Mouse (Mus musculus) right cerebral cortex, postnatal 36 days (tissue): Measurements from ENCODE around the gene Mrln.
A peak's percentile ranks its signal among the peaks of the same experiment; 100 is the strongest.

Experiments
- DNase-seq, 2 experiments: peaks; one replicate each; pipeline ENCODE4 v3.0.0; 2022; ENCODE audit warnings: low spot score in 2 of 2, mixed read lengths in 1 of 2

Mrln gene

GRCm38 (mm10) chr10:70254666-70255065, 50.2 kb downstream of the Mrln start:
- DNase-seq: no peak

DNA sequence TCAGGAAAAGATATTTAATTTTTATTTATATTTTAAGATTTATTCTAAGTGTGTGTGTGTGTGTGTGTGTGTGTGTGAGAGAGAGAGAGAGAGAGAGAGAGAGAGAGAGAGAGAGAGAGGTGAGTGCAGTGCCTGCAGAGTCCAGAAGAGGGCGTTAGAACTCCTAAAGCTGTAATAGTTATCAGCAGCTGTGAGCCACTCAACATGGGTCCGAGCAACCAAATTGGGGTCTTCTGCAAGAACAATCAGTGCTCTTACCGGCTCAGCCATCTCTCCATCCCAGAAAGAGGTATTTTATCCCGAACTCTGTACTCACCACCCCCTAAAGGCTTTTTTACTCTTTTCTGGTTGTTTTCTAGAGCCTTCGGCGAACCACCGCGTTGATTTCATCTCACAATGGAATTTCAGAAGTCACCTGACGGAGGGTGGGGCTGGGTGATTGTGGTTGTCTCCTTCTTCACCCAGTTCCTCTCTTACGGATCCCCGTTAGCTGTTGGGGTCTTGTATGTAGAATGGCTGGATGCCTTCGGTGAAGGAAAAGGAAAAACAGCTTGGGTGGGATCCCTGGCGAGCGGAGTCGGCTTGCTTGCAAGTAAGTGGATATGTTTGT, 51.2 kb downstream of the Mrln start:
- no peak for DNase-seq

DNA sequence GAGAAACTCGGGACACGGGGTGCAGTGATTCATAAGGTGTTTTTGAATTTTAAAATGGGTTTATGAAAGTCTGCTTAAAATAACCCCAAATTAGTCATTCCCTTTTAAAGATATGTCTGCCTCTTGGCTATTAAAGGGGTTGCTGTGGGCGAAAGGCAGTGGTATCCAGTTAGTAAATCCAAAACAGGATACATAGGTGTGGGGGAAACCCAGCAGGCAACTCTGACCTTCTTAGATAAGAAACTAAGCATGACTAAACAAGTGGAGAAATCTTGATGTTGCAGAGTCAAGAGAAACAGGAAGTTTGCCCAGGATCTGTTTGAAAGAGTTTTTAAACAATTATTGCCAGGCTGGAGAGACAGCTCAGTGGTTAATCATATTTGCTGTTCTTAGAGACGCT, 52.6 kb downstream of the Mrln start:
- DNase-seq: no peak

DNA sequence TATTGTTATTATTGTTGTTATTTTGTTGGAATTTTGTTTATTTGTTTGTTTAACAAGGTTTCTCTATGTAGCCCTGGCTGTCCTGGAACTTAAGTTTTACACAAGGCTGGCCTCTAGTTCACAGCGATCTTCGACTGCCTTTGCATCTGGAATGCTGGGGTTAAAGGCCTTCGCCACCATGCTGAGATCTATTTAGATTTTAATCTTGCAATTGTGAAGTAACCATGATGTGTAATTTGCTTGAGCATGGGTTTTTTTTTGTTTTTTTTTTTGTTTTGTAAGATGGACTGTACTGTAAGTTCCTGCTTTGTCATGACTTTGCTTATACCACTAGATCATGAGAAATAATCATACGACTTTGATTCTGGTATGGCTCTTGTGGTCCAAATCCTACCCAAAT, 56.4 kb downstream of the Mrln start:
- DNase-seq: no peak

- no peak for DNase-seq
These were observed 57.6 kb downstream of the Mrln start for GRCm38 (mm10) chr10:70262051-70262450.

DNA sequence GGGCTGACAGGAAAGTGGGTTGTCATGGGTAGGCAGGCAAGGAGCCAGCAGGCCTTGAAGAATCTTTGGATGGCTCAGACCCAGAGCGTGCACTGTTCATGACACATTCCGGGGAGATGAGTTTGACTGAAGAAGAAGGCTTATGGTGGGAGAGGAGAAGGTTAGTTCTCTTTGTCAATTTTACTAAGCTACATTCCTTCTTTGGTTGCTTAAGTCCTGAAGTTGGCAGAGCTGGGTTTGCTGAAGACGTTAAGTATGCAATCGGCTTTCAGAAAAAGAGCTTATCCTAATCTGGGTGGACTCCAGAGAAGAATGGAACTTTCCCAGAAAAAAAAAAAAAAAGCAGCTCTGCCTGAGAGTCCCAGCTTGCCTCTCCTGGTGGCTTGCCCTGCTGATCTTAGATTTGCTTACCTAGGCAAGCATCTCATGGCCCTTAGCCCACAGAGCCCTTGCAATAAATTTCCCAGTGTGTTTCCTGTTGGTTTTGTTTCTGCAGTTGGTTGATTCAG, 59.3 kb downstream of the Mrln start:
- no peak for DNase-seq

GRCm38 (mm10) chr10:70264337-70265036, 60.0 kb downstream of the Mrln start:
- DNase-seq: no peak

DNA sequence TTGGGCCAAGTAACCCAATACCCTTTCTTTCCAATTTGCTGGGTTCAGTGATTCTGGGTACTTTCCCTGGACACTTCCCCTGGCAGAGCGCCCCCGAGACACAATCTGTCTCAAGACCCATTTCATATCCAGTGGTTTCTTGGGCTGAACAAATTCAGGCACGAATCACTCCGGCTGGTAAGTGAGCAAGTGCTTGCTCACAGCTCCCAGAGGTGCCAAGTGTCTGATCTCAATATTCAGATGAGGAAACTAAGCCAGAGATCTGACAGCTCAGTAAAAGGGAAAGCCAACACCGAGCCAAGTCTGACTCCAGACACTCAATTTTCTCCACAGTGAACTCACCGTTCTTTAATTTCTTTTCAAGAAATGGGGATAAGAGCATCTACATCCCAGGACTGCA, 62.0 kb downstream of the Mrln start:
- DNase-seq: peak in 1 of 2 experiments; percentile 5

DNA sequence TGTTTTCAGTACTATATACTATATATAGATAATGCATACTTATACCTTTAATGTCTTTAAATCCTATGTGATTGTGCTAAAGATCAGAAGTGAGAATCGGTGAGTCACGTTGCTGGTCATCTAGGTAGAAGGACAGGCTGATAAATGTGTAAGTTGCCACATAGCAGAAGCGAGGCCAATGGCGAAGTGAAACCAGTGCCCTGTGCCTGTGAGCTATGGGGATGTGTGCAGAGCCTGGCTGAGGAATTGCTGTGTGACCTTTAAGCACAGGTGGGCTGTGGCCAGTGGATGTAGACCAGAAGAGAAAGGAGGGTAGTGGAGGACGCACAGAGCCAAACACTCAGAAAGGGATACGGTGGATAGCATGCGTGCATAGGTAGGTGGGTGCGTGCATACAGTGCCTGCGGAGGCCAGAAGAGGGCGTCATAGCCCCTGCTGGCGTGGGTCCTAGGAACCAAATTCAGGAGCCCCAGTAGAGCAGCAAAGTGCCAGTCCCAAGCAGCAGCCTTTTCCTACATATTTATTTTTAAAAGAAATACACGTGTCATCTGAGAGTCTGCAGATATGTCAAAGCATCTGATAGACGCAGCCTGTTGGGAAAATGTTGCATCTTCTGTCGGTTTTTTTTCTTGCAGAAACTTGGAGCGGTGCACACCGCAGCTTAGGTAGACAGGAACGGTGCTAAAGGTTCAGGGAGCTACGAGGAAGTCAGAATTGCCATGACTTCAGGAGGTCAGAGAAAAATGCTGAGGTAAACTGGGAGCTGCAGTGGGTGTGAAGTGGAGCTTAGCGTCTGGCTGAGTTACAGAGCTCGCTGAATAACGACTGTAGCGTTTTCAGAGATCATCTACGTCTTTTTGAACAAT, 64.3 kb downstream of the Mrln start:
- no peak for DNase-seq
